Mouse (Mus musculus): ENCODE data around the gene Midn. TPM values are rescaled to one million over a fixed set of nuclear protein-coding genes. Genes with fewer than 3 reads are reported as not detected.

Midn gene
- polyA plus RNA-seq, 1 experiment from 2014 or later: 37.0 TPM

DNA sequence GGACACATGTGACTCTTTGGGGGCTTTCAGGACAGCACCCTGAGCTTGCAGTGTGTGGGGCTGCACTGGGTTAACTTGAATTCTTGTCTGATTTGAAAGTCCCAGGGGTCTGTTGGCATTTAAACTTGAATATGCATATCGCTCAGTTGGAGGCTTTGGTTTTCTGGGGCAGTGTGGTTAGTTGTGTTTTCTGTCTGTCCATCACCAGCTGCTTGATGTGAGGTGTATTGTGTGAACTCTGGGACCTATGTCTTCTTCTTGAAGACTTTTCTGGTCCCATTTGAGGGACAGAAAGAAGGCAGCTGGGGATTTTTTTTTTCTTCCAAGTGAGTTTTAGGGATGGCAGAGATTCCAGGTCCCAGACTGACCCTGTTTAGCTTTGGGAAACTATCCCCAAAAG, 59.1 kb downstream of the Midn start:
- Histone ChIP-seq H3K9me3 (ENCODE audit: control insufficient read depth, low read length) (no peaks in the 10 kb centered on the region), H3K27ac (replicated peaks; ENCODE audit: low read depth, low read length) (no peak overlapping the region), H3K4me2 (ENCODE audit: low read depth, low read length) (no peak overlapping the region), H3K9ac (ENCODE audit: low read depth, low read length) (no peak overlapping the region), H3K4me3 (ENCODE audit: low read depth, low read length) (no peak overlapping the region), H3K36me3 (ENCODE audit: control insufficient read depth, insufficient read depth, low read length) (no peaks in the 10 kb centered on the region), H3K4me1 (ENCODE audit: control insufficient read depth, insufficient read depth, low read length) (peaks cover 6% of the 10 kb centered on the region; the same call in 1 of the 2 replicates), H3K27me3 (replicated peaks; ENCODE audit: control insufficient read depth, insufficient read depth, low read length) (no peaks in the 10 kb centered on the region)
- WGBS: 65% methylated on average over 1 of the region's 1 CpGs
- DNase-seq (ENCODE audit: low spot score): no peak
- no peak for ATAC-seq (ENCODE audit: low read depth)

DNA sequence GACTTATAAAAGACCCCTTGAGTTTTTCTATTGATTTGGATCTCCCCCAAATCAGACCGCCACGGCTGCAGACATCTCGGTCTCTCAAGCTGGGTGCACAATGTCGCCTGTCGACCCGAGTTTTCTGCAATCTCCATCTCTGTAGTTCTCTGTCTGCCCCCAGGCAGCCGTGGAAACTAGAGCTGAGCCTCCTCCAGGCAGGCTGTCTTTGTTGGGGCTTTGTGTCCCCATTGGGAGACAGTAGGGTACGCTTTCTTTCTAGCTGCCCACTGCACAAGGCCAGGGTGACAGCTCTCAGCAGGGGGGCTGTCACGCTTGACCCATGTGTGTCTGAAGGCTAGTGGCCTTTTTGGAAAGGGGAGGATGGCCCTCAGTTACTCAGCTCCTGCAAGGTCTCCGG, 59.6 kb downstream of the Midn start:
- Histone ChIP-seq H3K9ac (ENCODE audit: low read depth, low read length) (no peak overlapping the region), H3K4me3 (ENCODE audit: low read depth, low read length) (no peak overlapping the region), H3K27ac (replicated peaks; ENCODE audit: low read depth, low read length) (no peak overlapping the region), H3K27me3 (replicated peaks; ENCODE audit: control insufficient read depth, insufficient read depth, low read length) (no peaks in the 10 kb centered on the region), H3K9me3 (ENCODE audit: control insufficient read depth, low read length) (no peaks in the 10 kb centered on the region), H3K4me2 (ENCODE audit: low read depth, low read length) (no peak overlapping the region), H3K36me3 (ENCODE audit: control insufficient read depth, insufficient read depth, low read length) (no peaks in the 10 kb centered on the region), H3K4me1 (ENCODE audit: control insufficient read depth, insufficient read depth, low read length) (peaks cover 6% of the 10 kb centered on the region; the same call in 1 of the 2 replicates)
- DNase-seq (ENCODE audit: low spot score) (no peak), ATAC-seq (ENCODE audit: low read depth) (no peak)
- 51% methylated on average over 10 of the region's 10 CpGs for WGBS

Other genes starting within 250 kb of the Midn start
- 33.7 and 40.2 TPM in 2 replicates for gene Med16, start 239.3 kb upstream of the Midn start, polyA plus RNA-seq (2014; fragmentation: Nextera tagmentation; extraction: Ambion mirVana)
- gene Gm26602, start 237.4 kb upstream of the Midn start, polyA plus RNA-seq (2014; fragmentation: Nextera tagmentation; extraction: Ambion mirVana): 4.1 and 6.7 TPM in 2 replicates
- 0.56 and 0.58 TPM in 2 replicates for gene Kiss1r, start 231.3 kb upstream of the Midn start, polyA plus RNA-seq (2014; fragmentation: Nextera tagmentation; extraction: Ambion mirVana)
- 114 and 124 TPM in 2 replicates for gene R3hdm4, start 227.1 kb upstream of the Midn start, polyA plus RNA-seq (2014; fragmentation: Nextera tagmentation; extraction: Ambion mirVana)
- gene Arid3a, start 221.2 kb upstream of the Midn start, polyA plus RNA-seq (2014; fragmentation: Nextera tagmentation; extraction: Ambion mirVana): 3.1 and 3.5 TPM in 2 replicates
- 97.4 and 100 TPM in 2 replicates for gene Wdr18, start 188.1 kb upstream of the Midn start, polyA plus RNA-seq (2014; fragmentation: Nextera tagmentation; extraction: Ambion mirVana)
- 0.37 and 0.56 TPM in 2 replicates for gene Grin3b, start 177.6 kb upstream of the Midn start, polyA plus RNA-seq (2014; fragmentation: Nextera tagmentation; extraction: Ambion mirVana)
- 20.6 and 22.3 TPM in 2 replicates for gene Tmem259, start 163.9 kb upstream of the Midn start, polyA plus RNA-seq (2014; fragmentation: Nextera tagmentation; extraction: Ambion mirVana)
- gene Cnn2, start 159.7 kb upstream of the Midn start, polyA plus RNA-seq (2014; fragmentation: Nextera tagmentation; extraction: Ambion mirVana): 293 and 304 TPM in 2 replicates
- 2.5 and 2.8 TPM in 2 replicates for gene Abca7, start 151.8 kb upstream of the Midn start, polyA plus RNA-seq (2014; fragmentation: Nextera tagmentation; extraction: Ambion mirVana)
- gene Arhgap45, start 131.6 kb upstream of the Midn start, polyA plus RNA-seq (2014; fragmentation: Nextera tagmentation; extraction: Ambion mirVana): 4.4 and 6.4 TPM in 2 replicates
- 207 and 227 TPM in 2 replicates for gene Polr2e, start 108.5 kb upstream of the Midn start, polyA plus RNA-seq (2014; fragmentation: Nextera tagmentation; extraction: Ambion mirVana)
- 505 and 517 TPM in 2 replicates for gene Gpx4, start 101.1 kb upstream of the Midn start, polyA plus RNA-seq (2014; fragmentation: Nextera tagmentation; extraction: Ambion mirVana)
- gene Sbno2, start 42.7 kb upstream of the Midn start, polyA plus RNA-seq (2014; fragmentation: Nextera tagmentation; extraction: Ambion mirVana): 12.8 and 14.1 TPM in 2 replicates
- 32.6 and 32.7 TPM in 2 replicates for gene Stk11, start 32.5 kb upstream of the Midn start, polyA plus RNA-seq (2014; fragmentation: Nextera tagmentation; extraction: Ambion mirVana)
- 474 and 475 TPM in 2 replicates for gene Atp5d, start 9.6 kb upstream of the Midn start, polyA plus RNA-seq (2014; fragmentation: Nextera tagmentation; extraction: Ambion mirVana)
- gene Cbarp, start 7.4 kb upstream of the Midn start, polyA plus RNA-seq (2014; fragmentation: Nextera tagmentation; extraction: Ambion mirVana): 7.3 and 9.0 TPM in 2 replicates
- gene Cirbp, start 17.7 kb downstream of the Midn start, polyA plus RNA-seq (2014; fragmentation: Nextera tagmentation; extraction: Ambion mirVana): 59.7 and 88.3 TPM in 2 replicates
- 11.0 and 13.1 TPM in 2 replicates for gene 1600002K03Rik, start 24.7 kb downstream of the Midn start, polyA plus RNA-seq (2014; fragmentation: Nextera tagmentation; extraction: Ambion mirVana)
- gene Efna2, start 31.2 kb downstream of the Midn start, polyA plus RNA-seq (2014; fragmentation: Nextera tagmentation; extraction: Ambion mirVana): 20.9 and 23.6 TPM in 2 replicates
- gene Mum1, start 78.2 kb downstream of the Midn start, polyA plus RNA-seq (2014; fragmentation: Nextera tagmentation; extraction: Ambion mirVana): 50.8 and 52.1 TPM in 2 replicates
- 360 and 370 TPM in 2 replicates for gene Ndufs7, start 100.8 kb downstream of the Midn start, polyA plus RNA-seq (2014; fragmentation: Nextera tagmentation; extraction: Ambion mirVana)
- 124 and 139 TPM in 2 replicates for gene Gamt, start 112.7 kb downstream of the Midn start, polyA plus RNA-seq (2014; fragmentation: Nextera tagmentation; extraction: Ambion mirVana)
- gene Dazap1, start 113.2 kb downstream of the Midn start, polyA plus RNA-seq (2014; fragmentation: Nextera tagmentation; extraction: Ambion mirVana): 42.3 and 43.5 TPM in 2 replicates
- 1,047 and 1,145 TPM in 2 replicates for gene Rps15, start 144.2 kb downstream of the Midn start, polyA plus RNA-seq (2014; fragmentation: Nextera tagmentation; extraction: Ambion mirVana)
- 6.2 and 7.4 TPM in 2 replicates for gene Apc2, start 147.7 kb downstream of the Midn start, polyA plus RNA-seq (2014; fragmentation: Nextera tagmentation; extraction: Ambion mirVana)
- gene 2310011J03Rik, start 172.3 kb downstream of the Midn start, polyA plus RNA-seq (2014; fragmentation: Nextera tagmentation; extraction: Ambion mirVana): 38.5 and 46.3 TPM in 2 replicates
- 1.7 and 2.9 TPM in 2 replicates for gene Pcsk4, start 181.2 kb downstream of the Midn start, polyA plus RNA-seq (2014; fragmentation: Nextera tagmentation; extraction: Ambion mirVana)
- gene Reep6, start 181.7 kb downstream of the Midn start, polyA plus RNA-seq (2014; fragmentation: Nextera tagmentation; extraction: Ambion mirVana): 5.6 and 7.5 TPM in 2 replicates
- 5.8 and 6.3 TPM in 2 replicates for gene Adamtsl5, start 200.1 kb downstream of the Midn start, polyA plus RNA-seq (2014; fragmentation: Nextera tagmentation; extraction: Ambion mirVana)
- gene Plk5, start 208.2 kb downstream of the Midn start, polyA plus RNA-seq (2014; fragmentation: Nextera tagmentation; extraction: Ambion mirVana): 0.47 and 0.72 TPM in 2 replicates
- gene Mex3d, start 239.4 kb downstream of the Midn start, polyA plus RNA-seq (2014; fragmentation: Nextera tagmentation; extraction: Ambion mirVana): 6.2 and 6.4 TPM in 2 replicates

Measured in embryonic facial prominence, embryonic 14.5 days (tissue).